Mouse (Mus musculus) gastrocnemius, adult 2 months (tissue): ENCODE measurements at regions not wholly inside any gene's neighbourhood (a gene's known extent, or its start where the extent isn't known, plus 50 kb on each side); places are given as distances from the start of the nearest gene placed in this dataset.

Experiments
- DNase-seq: peaks from one replicate; pipeline ENCODE4 v3.0.0; 2022
- H3K27ac ChIP-seq: fragments of 200-600 bp; 2 replicates; pipeline ENCODE4 v1.8.1; 2022; ENCODE audit warnings: mild to moderate bottlenecking
- H3K4me3 ChIP-seq: fragments of 200-600 bp; 2 replicates; pipeline ENCODE4 v1.8.1; 2022; ENCODE audit warnings: mild to moderate bottlenecking, moderate library complexity
- CTCF ChIP-seq: fragments of 200-600 bp; IDR thresholded peaks from 2 replicates; pipeline ENCODE4 v1.8.1; 2022; ENCODE audit warnings: antibody characterized with exemption, mild to moderate bottlenecking, moderate library complexity
- intact Hi-C: fragments of 180-260 bp; cut with DNase I; formaldehyde crosslinking; loops from one replicate; pipeline ENCODE4 v1.15.1; 2025

DNA sequence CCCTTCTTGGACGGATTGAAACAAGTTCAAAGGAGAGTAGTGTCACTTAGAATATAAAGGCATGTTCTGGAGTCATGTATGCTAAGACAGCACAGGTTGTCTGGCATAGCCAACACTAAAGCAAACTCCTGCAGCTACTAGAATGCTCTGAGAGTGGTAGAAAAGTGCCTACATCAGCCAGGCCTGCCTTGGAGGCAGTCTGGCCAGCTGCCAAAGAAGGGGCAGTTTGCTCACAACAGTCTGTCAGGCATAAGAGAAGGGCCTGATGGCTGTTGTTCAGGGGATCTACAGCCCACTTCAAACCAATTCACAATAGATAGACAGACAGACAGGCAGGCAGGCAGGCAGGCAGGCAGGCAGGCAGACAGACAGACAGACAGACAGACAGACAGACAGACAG is 136.5 kb upstream of the Dap start:
- intact Hi-C loops = no loop called here
- no peak for DNase-seq
- Histone ChIP-seq H3K4me3 (no peak overlapping the region), H3K27ac (no peak overlapping the region)
- TF ChIP-seq CTCF = no peak

GRCm38 (mm10) chr15:31091916-31092570 is 132.1 kb upstream of the Dap start:
- no peak for TF ChIP-seq CTCF
- intact Hi-C loops = no loop called here
- no peak overlapping the region; the same call in 1 of the 2 replicates for H3K27ac ChIP-seq
- H3K4me3 ChIP-seq = no peak overlapping the region
- DNase-seq = peak; percentile 44

GRCm38 (mm10) chr15:31096206-31096605 is 127.9 kb upstream of the Dap start:
- Histone ChIP-seq H3K4me3 (no peak overlapping the region), H3K27ac (no peak overlapping the region)
- intact Hi-C loops = no loop called here
- no peak for DNase-seq
- TF ChIP-seq CTCF = no peak

DNA sequence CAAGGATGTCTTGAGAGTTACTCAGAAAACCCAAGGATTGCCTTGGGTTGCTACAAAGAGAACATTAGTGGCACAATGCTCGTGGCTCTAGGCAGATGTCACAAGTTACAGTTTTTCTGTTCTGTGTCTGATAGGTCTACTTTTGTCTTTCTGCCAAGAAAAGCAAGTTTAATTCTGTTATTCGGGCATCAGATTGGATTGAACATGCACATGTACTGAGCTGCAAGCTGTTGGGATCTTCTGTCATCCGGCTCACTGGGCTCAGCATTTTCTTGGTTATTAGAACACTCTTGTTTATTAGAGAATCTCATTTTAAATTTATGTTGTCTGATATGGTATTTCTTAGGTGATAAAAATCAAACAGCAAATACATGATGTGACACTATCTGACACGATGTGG is 126.8 kb upstream of the Dap start:
- no peak for DNase-seq
- Histone ChIP-seq H3K4me3 (no peak overlapping the region), H3K27ac (no peak overlapping the region)
- TF ChIP-seq CTCF = no peak
- intact Hi-C loops = no loop called here

DNA sequence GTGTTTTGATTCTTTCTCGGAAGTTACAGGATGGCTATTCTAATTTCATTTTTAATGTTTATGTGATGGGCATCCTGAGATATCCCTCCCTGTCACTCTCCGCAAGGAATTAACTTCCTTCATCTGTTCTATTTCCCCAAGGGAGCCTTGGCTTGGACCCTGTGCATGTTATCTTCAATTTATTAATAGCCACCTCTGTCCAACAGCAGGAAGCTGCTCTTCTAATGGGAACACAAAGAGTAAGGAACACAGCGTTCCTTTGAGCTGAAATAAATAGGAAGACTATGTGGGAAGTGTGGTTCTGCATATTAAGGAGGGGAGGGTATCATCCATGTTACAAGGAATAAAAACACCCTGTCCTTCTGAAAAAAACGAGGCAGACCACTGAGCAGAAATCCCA is 119.4 kb upstream of the Dap start:
- DNase-seq = no peak
- H3K4me3 ChIP-seq = no peak overlapping the region
- intact Hi-C loops = no loop called here
- H3K27ac ChIP-seq = no peak overlapping the region
- TF ChIP-seq CTCF = no peak

- intact Hi-C loops = no loop called here
- H3K27ac ChIP-seq = no peak overlapping the region
- TF ChIP-seq CTCF = no peak
- no peak overlapping the region for H3K4me3 ChIP-seq
- no peak for DNase-seq
Observed at GRCm38 (mm10) chr15:31106907-31107306, 117.2 kb upstream of the Dap start.

DNA sequence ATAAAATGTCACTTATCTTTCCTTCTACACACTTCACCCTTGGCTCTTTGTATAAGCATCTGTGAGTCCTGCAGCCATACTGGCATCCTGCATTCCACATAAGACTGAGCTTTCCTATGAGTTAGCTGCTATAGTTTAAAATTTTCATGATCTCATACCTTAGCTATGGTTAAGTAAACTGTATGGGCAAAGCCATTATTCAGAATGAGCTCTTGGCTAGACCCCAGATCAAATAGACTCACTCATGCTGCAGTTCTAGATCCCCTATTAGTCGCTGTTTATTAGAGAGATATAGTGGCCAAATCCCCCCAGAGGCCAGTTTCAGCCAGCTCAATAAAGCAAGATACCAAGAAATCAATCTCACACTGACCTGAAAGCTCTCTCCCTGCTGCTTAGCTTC is 110.9 kb upstream of the Dap start:
- TF ChIP-seq CTCF = no peak
- no peak overlapping the region for H3K4me3 ChIP-seq
- no peak overlapping the region for H3K27ac ChIP-seq
- DNase-seq = no peak
- intact Hi-C loops = no loop called here

DNA sequence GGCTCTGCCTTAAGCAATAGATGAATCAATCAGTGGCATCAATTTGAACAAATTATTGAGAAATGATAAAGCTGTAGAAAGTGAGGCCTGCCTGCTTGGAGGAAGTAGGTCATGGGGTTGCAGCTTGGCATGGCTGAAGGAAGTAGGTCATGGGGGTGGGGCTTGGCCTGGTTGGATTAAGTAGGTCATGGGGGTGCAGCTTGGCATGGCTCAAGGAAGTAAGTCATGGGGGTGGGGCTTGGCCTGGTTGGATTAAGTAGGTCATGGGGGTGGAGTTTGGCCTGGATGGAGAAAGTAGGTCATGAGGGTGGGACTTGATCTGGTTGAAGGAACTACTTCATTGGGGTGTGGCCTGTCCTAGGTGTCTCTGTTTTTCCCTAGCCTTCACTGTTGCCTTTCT is 106.8 kb upstream of the Dap start:
- DNase-seq = no peak
- Histone ChIP-seq H3K4me3 (no peak overlapping the region), H3K27ac (no peak overlapping the region)
- intact Hi-C loops = no loop called here
- no peak for TF ChIP-seq CTCF

DNA sequence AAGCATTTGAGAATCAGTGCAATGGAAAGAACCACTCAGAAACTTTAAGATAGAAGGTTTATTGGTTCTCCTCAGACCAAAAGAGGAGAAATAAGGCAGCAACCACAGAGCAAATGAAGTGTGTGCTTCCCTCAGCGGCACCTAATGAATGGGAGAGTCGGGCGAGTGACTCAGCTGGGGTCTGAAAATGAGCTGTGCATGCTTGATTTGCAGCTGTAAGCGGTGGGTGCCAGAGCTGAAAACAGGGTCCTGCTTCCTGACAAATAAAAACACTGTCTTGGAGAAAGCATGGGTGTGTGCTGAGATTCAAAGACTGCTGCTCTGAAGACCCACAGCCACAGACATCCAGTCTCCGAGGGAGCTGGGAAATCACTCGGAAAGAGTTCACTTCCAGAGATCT is 104.0 kb upstream of the Dap start:
- intact Hi-C loops = no loop called here
- TF ChIP-seq CTCF = no peak
- DNase-seq = no peak
- no peak overlapping the region for H3K4me3 ChIP-seq
- H3K27ac ChIP-seq = no peak overlapping the region

- Histone ChIP-seq H3K4me3 (no peak overlapping the region), H3K27ac (no peak overlapping the region)
- DNase-seq = no peak
- no peak for TF ChIP-seq CTCF
- intact Hi-C loops = no loop called here
Observed at GRCm38 (mm10) chr15:31125784-31126183, 98.3 kb upstream of the Dap start.

- no peak for TF ChIP-seq CTCF
- intact Hi-C loops = no loop called here
- DNase-seq = no peak
- H3K27ac ChIP-seq = no peak overlapping the region
- no peak overlapping the region for H3K4me3 ChIP-seq
Observed at GRCm38 (mm10) chr15:31126999-31127398, 97.1 kb upstream of the Dap start.

- Histone ChIP-seq H3K27ac (no peak overlapping the region), H3K4me3 (no peak overlapping the region)
- intact Hi-C loops = no loop called here
- no peak for TF ChIP-seq CTCF
- DNase-seq = no peak
Observed at GRCm38 (mm10) chr15:31134891-31135290, 89.2 kb upstream of the Dap start.

- intact Hi-C loops = no loop called here
- TF ChIP-seq CTCF = no peak
- Histone ChIP-seq H3K27ac (no peak overlapping the region), H3K4me3 (no peak overlapping the region)
- no peak for DNase-seq
Observed at GRCm38 (mm10) chr15:31138637-31139036, 85.5 kb upstream of the Dap start.

DNA sequence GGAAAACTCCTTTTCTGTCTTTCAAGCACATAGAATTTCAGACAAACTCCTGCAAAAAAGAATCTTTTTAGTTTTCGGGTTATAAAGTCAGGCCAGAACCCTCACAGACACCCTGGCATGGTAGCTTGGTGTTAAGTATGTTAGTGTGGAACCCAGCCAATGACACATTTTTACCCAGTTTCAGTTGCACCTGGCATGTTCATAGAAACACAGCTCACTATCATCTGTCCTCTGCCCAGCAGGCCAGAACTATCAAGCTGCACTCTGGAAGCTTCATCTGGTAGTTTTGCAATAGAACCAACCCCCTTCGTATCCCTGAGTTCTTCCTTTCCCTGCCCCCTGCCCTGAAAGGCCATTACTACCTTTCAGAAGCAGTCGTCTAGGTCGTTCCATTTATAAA is 82.4 kb upstream of the Dap start:
- Histone ChIP-seq H3K27ac (no peak overlapping the region), H3K4me3 (no peak overlapping the region)
- intact Hi-C loops = no loop called here
- no peak for DNase-seq
- TF ChIP-seq CTCF = no peak
